Mouse (Mus musculus) erythroblast, embryonic 14.5 days (primary cell): Measurements from ENCODE around the gene Ipo8. TPM values are rescaled to one million over a fixed set of nuclear protein-coding genes. Genes with fewer than 3 reads are reported as not detected.

Source experiments
- H3K27me3 ChIP-seq: 2 replicates; pipeline ENCODE4 v1.6.1; 2012; ENCODE audit warnings: inconsistent platforms; ENCODE audit not compliant: control insufficient read depth
- H3K36me3 ChIP-seq: 2 replicates; pipeline ENCODE4 v1.6.1; 2012; ENCODE audit warnings: mild to moderate bottlenecking, inconsistent platforms; ENCODE audit not compliant: control insufficient read depth
- H3K4me1 ChIP-seq: 2 replicates; pipeline ENCODE4 v1.6.1; 2012; ENCODE audit warnings: inconsistent platforms; ENCODE audit not compliant: control insufficient read depth
- H3K4me3 ChIP-seq: replicated peaks from 2 replicates; pipeline ENCODE3; 2012; ENCODE audit warnings: moderate library complexity, mild to moderate bottlenecking, inconsistent platforms
- H3K9me3 ChIP-seq: 2 replicates; pipeline ENCODE4 v1.6.1; 2012; ENCODE audit warnings: low read length, inconsistent platforms, mixed read lengths; ENCODE audit not compliant: control insufficient read depth
- GATA1 ChIP-seq: IDR thresholded peaks from 2 replicates; pipeline ENCODE4 v1.6.1; 2012; ENCODE audit warnings: low read length, inconsistent platforms, mixed read lengths
- TAL1 ChIP-seq: IDR thresholded peaks from 3 replicates; pipeline ENCODE4 v1.6.1; 2012; ENCODE audit warnings: low read length, inconsistent platforms, mixed read lengths
- polyA plus RNA-seq: library from polyadenylated mRNA; stranded (reverse); fragments of >175 nt; gene quantifications from 2 replicates; pipeline ENCODE4 v1.2.3, GENCODE M21; 2012

The Ipo8 gene
- polyA plus RNA-seq, 1 experiment = 0.10 TPM

GRCm38 (mm10) chr6:148732920-148733319 lies 98.3 kb downstream of the Ipo8 start:
- Histone ChIP-seq H3K9me3 (no peaks in the 10 kb centered on the region), H3K4me1 (no peaks in the 10 kb centered on the region), H3K4me3 (no peak overlapping the region), H3K27me3 (no peaks in the 10 kb centered on the region), H3K36me3 (no peaks in the 10 kb centered on the region)
- TF ChIP-seq GATA1 (no peak), TAL1 (no peak)

DNA sequence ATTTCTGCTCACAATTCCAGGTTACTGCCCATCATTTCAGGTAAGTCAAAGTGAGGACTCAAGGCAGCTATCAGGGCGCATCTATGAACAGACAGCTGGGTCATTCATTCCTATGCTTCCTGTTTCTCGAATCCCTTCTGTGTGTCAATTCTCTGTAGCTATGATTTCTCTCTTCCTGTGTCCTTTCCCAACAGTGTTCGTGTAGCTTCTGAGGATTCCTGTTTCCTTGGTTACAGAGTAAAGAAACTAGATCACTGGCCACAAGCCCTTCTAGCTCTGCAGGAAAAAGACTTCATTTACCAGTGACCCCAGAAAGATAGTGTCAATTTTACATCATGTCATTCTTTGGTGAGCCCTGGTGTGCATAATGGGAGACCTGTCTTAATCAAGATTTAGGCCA lies 102.7 kb downstream of the Ipo8 start:
- Histone ChIP-seq H3K4me1 (no peaks in the 10 kb centered on the region), H3K36me3 (no peaks in the 10 kb centered on the region), H3K27me3 (no peaks in the 10 kb centered on the region), H3K4me3 (no peak overlapping the region), H3K9me3 (no peaks in the 10 kb centered on the region)
- TF ChIP-seq GATA1 = no peak

- no peak for TF ChIP-seq GATA1
- no peaks in the 10 kb centered on the region for H3K36me3 ChIP-seq
- no peaks in the 10 kb centered on the region for H3K9me3 ChIP-seq
- H3K4me1 ChIP-seq = no peaks in the 10 kb centered on the region
- no peaks in the 10 kb centered on the region for H3K27me3 ChIP-seq
- no peak overlapping the region for H3K4me3 ChIP-seq
Measured at GRCm38 (mm10) chr6:148727871-148728524, 103.3 kb downstream of the Ipo8 start.

DNA sequence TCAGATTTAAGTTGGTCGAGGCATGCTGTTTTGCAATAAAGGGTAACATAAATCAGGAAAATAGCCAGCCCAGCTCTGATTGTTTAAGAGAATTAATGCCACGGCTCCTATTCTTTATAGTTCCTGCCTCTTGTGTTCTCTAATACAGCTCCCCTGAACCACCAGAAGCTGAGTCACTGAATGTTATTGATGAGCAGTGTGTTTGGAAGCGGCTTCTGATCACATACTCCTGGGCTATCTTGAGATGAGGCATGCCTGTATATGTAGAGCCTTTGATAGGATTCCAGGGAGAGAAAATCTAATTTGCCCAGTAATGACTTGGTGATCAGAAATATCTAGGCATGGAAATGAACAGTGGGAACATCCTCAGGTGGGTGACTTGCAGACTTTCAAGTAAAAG lies 106.8 kb downstream of the Ipo8 start:
- Histone ChIP-seq H3K4me3 (no peak overlapping the region), H3K27me3 (no peaks in the 10 kb centered on the region), H3K36me3 (no peaks in the 10 kb centered on the region), H3K9me3 (no peaks in the 10 kb centered on the region), H3K4me1 (no peaks in the 10 kb centered on the region)
- TF ChIP-seq GATA1 (no peak), TAL1 (no peak)

Other genes with a start within 250 kb of the Ipo8 start
- gene Caprin2, start 64.8 kb upstream of the Ipo8 start, polyA plus RNA-seq = 0.07 and 0.41 TPM in 2 replicates
- gene Sinhcaf, start 115.0 kb upstream of the Ipo8 start, polyA plus RNA-seq = 0.11 and 0.23 TPM in 2 replicates